Mouse (Mus musculus): ENCODE data around the gene Olfr924.
"Not testable (repeated sequence)": the region's sequence is repeated elsewhere in the genome, so short reads cannot be mapped to it uniquely, and the experiment has no call there.

Gene Olfr924

GRCm38 (mm10) chr9:38844149-38844548 lies at the start of gene Olfr924:
Olfr924 (plus strand) TSS chr9:38844449.
- DNase-seq, result no peak

DNA sequence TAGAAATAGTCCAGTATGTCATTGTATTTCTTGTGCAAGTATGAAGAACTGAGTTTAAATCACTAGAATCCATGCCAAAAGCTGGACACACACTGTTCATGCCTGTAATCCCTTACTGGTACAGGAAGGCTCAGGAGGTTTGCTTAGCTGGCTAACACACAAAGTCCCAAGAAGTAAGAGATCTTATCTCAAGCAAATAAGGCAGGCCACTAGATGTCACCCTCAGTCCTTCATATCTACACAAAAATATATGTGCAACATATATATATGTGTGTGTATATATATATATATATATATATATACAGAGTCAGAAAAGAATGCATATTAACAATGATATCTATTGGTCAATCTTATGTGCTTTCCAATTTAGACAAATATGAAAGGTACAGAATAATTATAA lies 38.6 kb upstream of the Olfr924 start:
- no peak for DNase-seq

DNA sequence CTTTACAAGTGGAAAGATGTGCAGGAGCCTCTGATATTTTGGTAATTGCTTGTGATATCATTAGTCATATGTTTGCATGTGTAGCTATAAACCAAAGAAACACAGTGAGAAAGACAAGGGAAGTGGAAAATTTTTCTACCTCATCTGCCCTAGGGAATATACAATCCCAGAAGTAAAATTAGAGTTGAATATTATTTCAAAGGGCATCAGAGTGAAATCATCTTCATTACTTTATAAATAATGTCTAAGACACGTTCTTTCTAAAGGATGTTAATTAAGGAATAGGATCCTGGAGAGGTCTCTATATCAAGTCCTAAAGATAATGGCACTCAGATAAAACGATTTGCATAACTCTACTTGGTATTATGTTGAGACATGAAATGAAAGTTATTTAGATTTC lies 29.9 kb upstream of the Olfr924 start, which contains the start of gene Olfr922:
Olfr922 (plus strand) TSS at position 301 of the 400 bp plus-strand sequence.
- DNase-seq, result no peak

- DNase-seq, result no peak
Measured at GRCm38 (mm10) chr9:38815458-38815986, 28.7 kb upstream of the Olfr924 start.

- DNase-seq, result no peak
Measured at GRCm38 (mm10) chr9:38826245-38826644, 18.0 kb upstream of the Olfr924 start, which contains the start of gene Olfr923. Olfr923 (plus strand) TSS chr9:38826545.

DNA sequence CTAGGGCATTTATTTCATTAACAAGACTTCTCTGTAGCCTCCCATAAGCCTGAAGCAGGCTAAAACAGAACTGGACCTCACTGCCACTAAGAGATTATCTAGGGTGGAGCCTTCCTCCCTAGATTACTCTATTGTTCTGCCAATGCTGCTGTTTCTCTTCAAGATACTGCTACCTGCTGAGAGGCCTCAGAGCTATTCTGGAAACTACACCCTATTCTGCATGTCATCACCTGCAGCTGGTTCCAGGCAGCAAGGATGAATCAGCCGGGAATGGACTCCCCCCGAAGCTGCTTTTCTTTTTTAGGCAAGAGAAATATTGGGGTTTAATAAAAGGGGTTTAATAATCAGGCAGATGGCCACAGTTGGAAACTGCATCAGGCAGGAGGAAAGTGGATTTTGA lies 11.2 kb upstream of the Olfr924 start:
- no peak for DNase-seq

- no peak for DNase-seq
Measured at GRCm38 (mm10) chr9:38854760-38855159, 10.5 kb downstream of the Olfr924 start, which contains the start of gene Olfr26. Olfr26 (plus strand) TSS chr9:38855060.

GRCm38 (mm10) chr9:38874880-38875279 lies 30.6 kb downstream of the Olfr924 start:
- not testable (repeated sequence) for DNase-seq

- DNase-seq, result no peak
Measured at GRCm38 (mm10) chr9:38876826-38877225, 32.6 kb downstream of the Olfr924 start, which contains the start of gene Olfr926. Olfr926 (plus strand) TSS chr9:38877126.

Measured in lung, adult 18-20 months (tissue).